Mouse (Mus musculus): Measurements from ENCODE around the gene Nanos2. TPM values are rescaled to one million over a fixed set of nuclear protein-coding genes. Genes with fewer than 3 reads are reported as not detected.
A peak's percentile ranks its signal among the peaks of the same experiment; 100 is the strongest.

The Nanos2 gene
- polyA plus RNA-seq, 1 experiment from 2014 or later, result not detected

DNA sequence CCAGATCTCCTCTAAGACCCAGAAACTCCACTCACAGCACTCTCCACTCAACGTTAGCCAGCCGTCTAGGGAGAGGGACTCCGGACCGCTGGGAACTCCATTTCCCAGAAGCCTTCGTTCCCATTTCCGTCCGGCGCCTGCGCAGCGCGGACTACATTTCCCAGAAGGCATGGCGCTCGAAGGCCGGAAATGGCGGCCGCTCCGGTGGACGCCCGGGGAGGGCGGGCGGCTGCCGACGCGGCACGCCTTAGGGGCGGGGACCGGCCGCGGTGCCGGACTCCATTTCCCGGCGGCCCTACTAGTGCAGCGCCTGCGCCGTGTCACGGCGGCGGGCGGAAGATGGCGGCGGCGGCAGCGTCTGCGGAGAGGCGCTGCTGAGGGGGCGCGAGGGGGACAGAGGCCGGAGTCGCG is 36.9 kb downstream of the Nanos2 start, which contains the start of gene Sympk:
Sympk (plus strand) TSS at position 282 of the 411 bp plus-strand sequence.
- peak within 1 kb of the TSS; percentile 13; the same call in 1 of the 2 replicates for H3K27ac ChIP-seq
- no peaks in the 10 kb centered on the region for H3K9me3 ChIP-seq
- H3K9ac ChIP-seq, result peak within 1 kb of the TSS; percentile 83
- peak within 1 kb of the TSS; percentile 85 for H3K4me2 ChIP-seq
- H3K27me3 ChIP-seq (replicated peaks), result peaks cover 30% of the 10 kb centered on the region
- ATAC-seq (ENCODE audit: insufficient read depth, low FRiP score, low read depth), result peak; percentile 92
- 0 out of 2 replicates have a peak, but pooled peaks cover 3% of the 10 kb centered on the region for H3K36me3 ChIP-seq
- peak within 1 kb of the TSS; percentile 76 for H3K4me3 ChIP-seq (replicated peaks)
- under 1% methylated on average over 50 of the region's 50 CpGs for WGBS
- H3K4me1 ChIP-seq, result peaks cover 25% of the 10 kb centered on the region

- ATAC-seq (ENCODE audit: insufficient read depth, low FRiP score, low read depth), result peak; percentile 19; the same call in 1 of the 2 replicates
- H3K4me2 ChIP-seq, result peak overlapping the region; percentile 85
- under 1% methylated on average over 33 of the region's 36 CpGs for WGBS
- H3K27ac ChIP-seq, result peak overlapping the region; percentile 13; the same call in 1 of the 2 replicates
- H3K36me3 ChIP-seq, result peaks cover 4% of the 10 kb centered on the region; the same call in 1 of the 2 replicates
- peaks cover 30% of the 10 kb centered on the region for H3K27me3 ChIP-seq (replicated peaks)
- peaks cover 25% of the 10 kb centered on the region for H3K4me1 ChIP-seq
- H3K4me3 ChIP-seq (replicated peaks), result peak overlapping the region; percentile 76
- no peaks in the 10 kb centered on the region for H3K9me3 ChIP-seq
- peak overlapping the region; percentile 83 for H3K9ac ChIP-seq
These were observed 37.5 kb downstream of the Nanos2 start for GRCm38 (mm10) chr7:19024581-19025255.

- Histone ChIP-seq H3K4me3 (replicated peaks) (no peak overlapping the region), H3K27ac (no peak overlapping the region), H3K27me3 (replicated peaks) (peaks cover 6% of the 10 kb centered on the region; the same call in 1 of the 2 replicates), H3K4me2 (no peak overlapping the region), H3K9ac (no peak overlapping the region), H3K4me1 (peaks cover 21% of the 10 kb centered on the region), H3K9me3 (no peaks in the 10 kb centered on the region), H3K36me3 (peaks cover 19% of the 10 kb centered on the region)
- ATAC-seq (ENCODE audit: insufficient read depth, low FRiP score, low read depth), result no peak
These were observed 40.9 kb downstream of the Nanos2 start for GRCm38 (mm10) chr7:19028067-19028466.

DNA sequence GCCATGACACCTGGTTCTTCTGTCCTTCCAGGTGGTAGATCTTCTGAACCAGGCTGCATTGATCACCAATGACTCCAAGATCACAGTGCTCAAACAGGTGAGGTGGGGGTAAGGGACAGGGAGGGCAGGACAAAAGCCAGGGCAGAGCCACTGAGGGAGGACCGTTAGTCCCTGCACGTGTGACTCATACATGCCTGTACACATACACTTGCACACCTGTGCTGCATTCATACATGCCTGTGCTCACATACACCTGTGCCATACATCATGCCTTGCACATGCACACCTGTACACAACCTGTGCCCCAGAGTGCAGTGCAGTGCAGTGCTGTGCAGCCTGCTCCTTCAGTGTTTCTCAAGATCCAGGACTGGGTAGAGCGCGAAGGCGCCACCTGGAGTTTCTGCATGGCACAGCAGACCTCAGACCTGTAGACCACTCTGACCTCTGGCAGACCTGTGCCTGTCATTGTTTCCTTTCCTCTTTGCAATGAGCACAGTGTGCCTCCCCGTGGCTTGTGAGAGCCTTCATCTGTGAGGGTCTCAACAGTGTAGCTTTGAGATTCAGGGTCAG is 42.0 kb downstream of the Nanos2 start:
- Histone ChIP-seq H3K4me3 (replicated peaks) (no peak overlapping the region), H3K27me3 (replicated peaks) (no peaks in the 10 kb centered on the region), H3K9ac (no peak overlapping the region), H3K4me2 (no peak overlapping the region), H3K9me3 (no peaks in the 10 kb centered on the region), H3K27ac (no peak overlapping the region), H3K4me1 (peaks cover 16% of the 10 kb centered on the region), H3K36me3 (peaks cover 26% of the 10 kb centered on the region)
- 55% methylated on average over 6 of the region's 6 CpGs for WGBS
- peak; percentile 24; the same call in 1 of the 2 replicates for ATAC-seq (ENCODE audit: insufficient read depth, low FRiP score, low read depth)

GRCm38 (mm10) chr7:19031641-19032040 is 44.4 kb downstream of the Nanos2 start:
- Histone ChIP-seq H3K36me3 (peaks cover 48% of the 10 kb centered on the region), H3K4me3 (replicated peaks) (no peak overlapping the region), H3K4me1 (no peaks in the 10 kb centered on the region), H3K27me3 (replicated peaks) (no peaks in the 10 kb centered on the region), H3K9me3 (no peaks in the 10 kb centered on the region), H3K4me2 (no peak overlapping the region), H3K27ac (no peak overlapping the region), H3K9ac (no peak overlapping the region)
- WGBS, result 79% methylated on average over 4 of the region's 4 CpGs
- no peak for ATAC-seq (ENCODE audit: insufficient read depth, low FRiP score, low read depth)

Other genes starting within 250 kb of the Nanos2 start
- gene Psg19, start 188.9 kb upstream of the Nanos2 start, polyA plus RNA-seq (2015; fragmentation: Nextera tagmentation; extraction: Ambion mirVana), result not detected in 2 replicates
- gene Psg17, start 165.8 kb upstream of the Nanos2 start, polyA plus RNA-seq (2015; fragmentation: Nextera tagmentation; extraction: Ambion mirVana), result 0.08 and 0.19 TPM in 2 replicates
- gene Mill2, start 147.4 kb upstream of the Nanos2 start, polyA plus RNA-seq (2015; fragmentation: Nextera tagmentation; extraction: Ambion mirVana), result 1.2 and 1.5 TPM in 2 replicates
- 58.2 and 79.2 TPM in 2 replicates for gene Pglyrp1, start 116.1 kb upstream of the Nanos2 start, polyA plus RNA-seq (2015; fragmentation: Nextera tagmentation; extraction: Ambion mirVana)
- 26.1 and 29.2 TPM in 2 replicates for gene Ccdc61, start 77.0 kb upstream of the Nanos2 start, polyA plus RNA-seq (2015; fragmentation: Nextera tagmentation; extraction: Ambion mirVana)
- gene Nova2, start 61.5 kb upstream of the Nanos2 start, polyA plus RNA-seq (2015; fragmentation: Nextera tagmentation; extraction: Ambion mirVana), result 0.63 TPM in 2 replicates
- 2.8 and 3.7 TPM in 2 replicates for gene Mypop, start 3.8 kb downstream of the Nanos2 start, polyA plus RNA-seq (2015; fragmentation: Nextera tagmentation; extraction: Ambion mirVana)
- 23.5 and 28.0 TPM in 2 replicates for gene Irf2bp1, start 16.6 kb downstream of the Nanos2 start, polyA plus RNA-seq (2015; fragmentation: Nextera tagmentation; extraction: Ambion mirVana)
- 30.2 and 32.7 TPM in 2 replicates for gene Foxa3, start 36.1 kb downstream of the Nanos2 start, polyA plus RNA-seq (2015; fragmentation: Nextera tagmentation; extraction: Ambion mirVana)
- gene Sympk, start 37.0 kb downstream of the Nanos2 start, polyA plus RNA-seq (2015; fragmentation: Nextera tagmentation; extraction: Ambion mirVana), result 28.1 and 32.3 TPM in 2 replicates
- not detected in 2 replicates for gene Rsph6a, start 67.3 kb downstream of the Nanos2 start, polyA plus RNA-seq (2015; fragmentation: Nextera tagmentation; extraction: Ambion mirVana)
- 13.7 and 15.1 TPM in 2 replicates for gene Dmwd, start 88.8 kb downstream of the Nanos2 start, polyA plus RNA-seq (2015; fragmentation: Nextera tagmentation; extraction: Ambion mirVana)
- gene Dmpk, start 96.4 kb downstream of the Nanos2 start, polyA plus RNA-seq (2015; fragmentation: Nextera tagmentation; extraction: Ambion mirVana), result 73.9 and 77.2 TPM in 2 replicates
- gene Six5, start 107.2 kb downstream of the Nanos2 start, polyA plus RNA-seq (2015; fragmentation: Nextera tagmentation; extraction: Ambion mirVana), result 10.8 and 12.1 TPM in 2 replicates
- 2.8 and 3.2 TPM in 2 replicates for gene Gm4969, start 131.0 kb downstream of the Nanos2 start, polyA plus RNA-seq (2015; fragmentation: Nextera tagmentation; extraction: Ambion mirVana)
- 11.6 and 12.8 TPM in 2 replicates for gene Fbxo46, start 132.5 kb downstream of the Nanos2 start, polyA plus RNA-seq (2015; fragmentation: Nextera tagmentation; extraction: Ambion mirVana)
- 13.5 and 14.7 TPM in 2 replicates for gene Qpctl, start 161.9 kb downstream of the Nanos2 start, polyA plus RNA-seq (2015; fragmentation: Nextera tagmentation; extraction: Ambion mirVana)
- 131 and 141 TPM in 2 replicates for gene Snrpd2, start 162.3 kb downstream of the Nanos2 start, polyA plus RNA-seq (2015; fragmentation: Nextera tagmentation; extraction: Ambion mirVana)
- gene Gipr, start 178.7 kb downstream of the Nanos2 start, polyA plus RNA-seq (2015; fragmentation: Nextera tagmentation; extraction: Ambion mirVana), result 2.3 and 2.9 TPM in 2 replicates
- gene Eml2, start 189.0 kb downstream of the Nanos2 start, polyA plus RNA-seq (2015; fragmentation: Nextera tagmentation; extraction: Ambion mirVana), result 10.6 and 10.7 TPM in 2 replicates
- 1.5 and 1.6 TPM in 2 replicates for gene Gpr4, start 225.1 kb downstream of the Nanos2 start, polyA plus RNA-seq (2015; fragmentation: Nextera tagmentation; extraction: Ambion mirVana)
- gene Opa3, start 240.9 kb downstream of the Nanos2 start, polyA plus RNA-seq (2015; fragmentation: Nextera tagmentation; extraction: Ambion mirVana), result 32.3 and 34.5 TPM in 2 replicates

All from stomach, embryonic 15.5 days (tissue).